In the genomic region with DNA sequence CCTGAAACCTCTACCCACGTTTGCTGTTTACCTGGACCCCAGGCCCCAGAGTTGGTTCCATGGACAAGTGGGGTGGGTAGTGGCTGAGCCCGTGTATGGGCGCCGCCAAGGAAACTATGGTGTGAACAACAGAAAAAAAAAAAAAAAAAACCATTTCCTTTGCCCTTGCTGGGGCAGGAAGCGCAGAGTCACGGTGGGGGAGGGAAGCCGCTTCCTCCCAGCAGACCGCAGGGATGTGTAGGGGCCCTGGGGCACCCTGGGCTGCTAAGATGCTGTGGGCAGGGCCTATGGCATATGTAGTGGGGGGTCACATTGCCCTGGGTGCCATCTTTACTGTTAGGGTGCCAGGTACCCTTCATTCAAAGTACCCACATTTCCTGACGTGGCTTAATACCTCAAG, we compare ENCODE assay signal across 12 mouse cellular contexts. TPM values are rescaled to one million over a fixed set of nuclear protein-coding genes. Genes with fewer than 3 reads are reported as not detected.
DNase-seq lines count a peak whose midpoint lies in the region; ATAC-seq lines count a peak whose summit lies in the region.
"Had no signal": no experiment of that assay in that cellular context is flagged by ENCODE, and none has a peak within 500 bp of the region (broad histone marks: within the 10 kb centered on the region; RNA-seq: fewer than 3 reads in every experiment).

No protein-coding gene starts in this region.

- H3K9ac ChIP-seq in heart, embryonic 15.5 days, result no peak overlapping the region
- H3K9ac ChIP-seq: hindbrain, embryonic 14.5 days; limb, embryonic 15.5 days had no signal

- intact Hi-C loops in left cerebral cortex, postnatal 4 days (cut with DNase I), result no loop called here

- no peaks in the 10 kb centered on the region for H3K9me3 ChIP-seq in heart, embryonic 15.5 days (replicated peaks)
- H3K9me3 ChIP-seq in megakaryocyte, embryonic 14.5 days, result no peaks in the 10 kb centered on the region
- H3K9me3 ChIP-seq: limb, embryonic 15.5 days had no signal

- 0 out of 2 replicates have a peak overlapping the region, but pooled peaks have one; percentile 24 for H3K4me2 ChIP-seq in heart, embryonic 15.5 days
- H3K4me2 ChIP-seq: hindbrain, embryonic 14.5 days; limb, embryonic 15.5 days had no signal

- H3K27me3 ChIP-seq in heart, embryonic 15.5 days, result no peaks in the 10 kb centered on the region
- H3K27me3 ChIP-seq in megakaryocyte, embryonic 14.5 days (replicated peaks), result no peaks in the 10 kb centered on the region

- peaks cover 10% of the 10 kb centered on the region; the same call in 1 of the 2 replicates for H3K4me1 ChIP-seq in heart, embryonic 15.5 days (replicated peaks)
- H3K4me1 ChIP-seq in megakaryocyte, embryonic 14.5 days, result peaks cover 100% of the 10 kb centered on the region
- H3K4me1 ChIP-seq: limb, embryonic 15.5 days had no signal

- H3K36me3 ChIP-seq in heart, embryonic 15.5 days, result no peaks in the 10 kb centered on the region
- peaks cover 97% of the 10 kb centered on the region for H3K36me3 ChIP-seq in megakaryocyte, embryonic 14.5 days (replicated peaks; ENCODE audit: low read length)
- H3K36me3 ChIP-seq: limb, embryonic 15.5 days had no signal

- no peak for ATAC-seq in heart, embryonic 15.5 days (replicated peaks; ENCODE audit: insufficient number of reproducible peaks, insufficient read depth, low FRiP score, low read depth)

- H3K27ac ChIP-seq in heart, embryonic 15.5 days, result no peak overlapping the region
- H3K27ac ChIP-seq: hindbrain, embryonic 14.5 days; limb, embryonic 15.5 days had no signal

- no peak for DNase-seq in heart, adult 9 months (ENCODE audit: low spot score in 2 of 2)
- DNase-seq in induced T-regulatory cell, adult 2 months (ENCODE audit: low read depth), result peak; percentile 91
- DNase-seq in thymus, postnatal 10 days (ENCODE audit: low spot score in 2 of 2), result peak; percentile 83 to 87
- DNase-seq in left cerebral cortex, postnatal 4 days, result no peak
- DNase-seq in kidney, adult 18-20 months, result no peak
- no peak for DNase-seq in layer of hippocampus, adult 9-11 months
- DNase-seq: cerebellum, postnatal 10 days had no signal

- H3K4me3 ChIP-seq in heart, embryonic 15.5 days, result no peak overlapping the region
- peak overlapping the region; percentile 93 for H3K4me3 ChIP-seq in megakaryocyte, embryonic 14.5 days (replicated peaks)
- H3K4me3 ChIP-seq: erythroblast, embryonic 14.5 days; limb, embryonic 15.5 days had no signal

- 68% methylated on average over 9 of the region's 9 CpGs for WGBS in heart, embryonic 15.5 days

RNA-seq across cellular contexts. Expression of a gene that starts 8.7 kb away (rescaled TPM):
- 1.8 and 4.2 TPM in 2 replicates for polyA plus RNA-seq in heart, embryonic 15.5 days (2015; fragmentation: Nextera tagmentation; extraction: Ambion mirVana)
- polyA plus RNA-seq in megakaryocyte, embryonic 14.5 days (2012; ENCODE audit: insufficient read depth, low replicate concordance), result 102 and 106 TPM in 2 replicates
- 10 to 100 TPM; 13.0 to 14.6 TPM for total RNA-seq in left cerebral cortex, postnatal 4 days (2021)

RNA-seq across cellular contexts. Expression of a gene that starts 11.1 kb away (rescaled TPM):
- polyA plus RNA-seq in heart, embryonic 15.5 days (2015; fragmentation: Nextera tagmentation; extraction: Ambion mirVana), result 130 and 138 TPM in 2 replicates
- 77.7 and 537 TPM in 2 replicates for polyA plus RNA-seq in megakaryocyte, embryonic 14.5 days (2012; ENCODE audit: insufficient read depth, low replicate concordance)
- total RNA-seq in left cerebral cortex, postnatal 4 days (2021), result 10 to 100 TPM; 43.1 to 46.6 TPM

RNA-seq across cellular contexts. Expression of a gene that starts 21.0 kb away (rescaled TPM):
- polyA plus RNA-seq in heart, embryonic 15.5 days (2015; fragmentation: Nextera tagmentation; extraction: Ambion mirVana), result 17.7 and 22.9 TPM in 2 replicates
- 6.7 and 12.4 TPM in 2 replicates for polyA plus RNA-seq in megakaryocyte, embryonic 14.5 days (2012; ENCODE audit: insufficient read depth, low replicate concordance)
- total RNA-seq in left cerebral cortex, postnatal 4 days (2021), result 1 to 10 TPM; 5.9 to 8.6 TPM

Comparison
In these comparisons a context has a peak if more than half of its experiments do, and no peak if none do; other contexts are left out.
1. DNase-seq: peak in induced T-regulatory cell, adult 2 months (single experiment) and thymus, postnatal 10 days (2 of 2); none in heart, adult 9 months (0 of 2), left cerebral cortex, postnatal 4 days (single experiment), kidney, adult 18-20 months (single experiment) and layer of hippocampus, adult 9-11 months (single experiment).
2. RNA of a gene that starts 8.7 kb away (polyA plus RNA-seq): 102 to 106 TPM in megakaryocyte, embryonic 14.5 days; 1.8 to 4.2 TPM in heart, embryonic 15.5 days; every median in the first group is over 10 times any median in the second.